Mouse (Mus musculus) urinary bladder, postnatal 4 days (tissue): ENCODE data around the gene Smc1a.

ENCODE experiments used
- DNase-seq, 2 experiments: peaks; one replicate each; pipeline ENCODE4 v3.0.0; 2021 to 2022; ENCODE audit warnings: low spot score in 2 of 2

Gene Smc1a

GRCm38 (mm10) chrX:152016151-152017145, at the start of gene Smc1a, which contains the start of gene Ribc1:
TSS of gene Smc1a (plus strand) at chrX:152016428.
TSS of gene Ribc1 (minus strand) at chrX:152016295.
- peak; percentile 86 to 87 for DNase-seq

- no peak for DNase-seq
These were observed 17.1 kb upstream of the Smc1a start for GRCm38 (mm10) chrX:151999006-151999710.

GRCm38 (mm10) chrX:152001182-152001684, 15.0 kb upstream of the Smc1a start:
- no peak for DNase-seq

- DNase-seq: peak; percentile 77
These were observed 14.2 kb upstream of the Smc1a start, which contains the start of gene Hsd17b10 for GRCm38 (mm10) chrX:152001737-152002710. TSS of gene Hsd17b10 (plus strand) at chrX:152001845.

- DNase-seq: no peak
These were observed 13.4 kb upstream of the Smc1a start for GRCm38 (mm10) chrX:152002865-152003264.

- no peak for DNase-seq
These were observed 8.4 kb upstream of the Smc1a start for GRCm38 (mm10) chrX:152007863-152008262.

GRCm38 (mm10) chrX:152015752-152016150, 477 bp upstream of the Smc1a start:
- no peak for DNase-seq

- no peak for DNase-seq
These were observed 958 bp downstream of the Smc1a start for GRCm38 (mm10) chrX:152017186-152017585.

GRCm38 (mm10) chrX:152019294-152019693, 3.1 kb downstream of the Smc1a start:
- DNase-seq: no peak

- no peak for DNase-seq
These were observed 23.6 kb downstream of the Smc1a start for GRCm38 (mm10) chrX:152039865-152040264.

- DNase-seq: no peak
These were observed 31.0 kb downstream of the Smc1a start for GRCm38 (mm10) chrX:152047230-152047629.

- DNase-seq: no peak
These were observed 36.3 kb downstream of the Smc1a start for GRCm38 (mm10) chrX:152052546-152052945.

GRCm38 (mm10) chrX:152054094-152054493, 37.9 kb downstream of the Smc1a start:
- no peak for DNase-seq

GRCm38 (mm10) chrX:152065674-152066073, 49.4 kb downstream of the Smc1a start:
- no peak for DNase-seq

- DNase-seq: no peak
These were observed 51.6 kb downstream of the Smc1a start for GRCm38 (mm10) chrX:152067789-152068188.

- peak; percentile 17 to 62 for DNase-seq
These were observed 73.8 kb downstream of the Smc1a start for GRCm38 (mm10) chrX:152089832-152090614.

GRCm38 (mm10) chrX:152097572-152097971, 81.3 kb downstream of the Smc1a start:
- DNase-seq: no peak
